Mouse (Mus musculus) kidney, adult 2 months (tissue): ENCODE measurements around the gene Fat2.

Experiments
- CTCF ChIP-seq: fragments of 200-500 bp; conservative IDR thresholded peaks from 2 replicates; pipeline ENCODE4 v1.5.1; 2011; ENCODE audit warnings: low read depth, mild to moderate bottlenecking, control low read depth, low read length, moderate library complexity, mixed read lengths; ENCODE audit not compliant: insufficient read depth, insufficient read length
- POLR2A ChIP-seq: fragments of 200-500 bp; IDR thresholded peaks from one replicate; pipeline ENCODE4 v1.6.1; 2011; ENCODE audit warnings: low read depth, low read length, control low read depth

DNA sequence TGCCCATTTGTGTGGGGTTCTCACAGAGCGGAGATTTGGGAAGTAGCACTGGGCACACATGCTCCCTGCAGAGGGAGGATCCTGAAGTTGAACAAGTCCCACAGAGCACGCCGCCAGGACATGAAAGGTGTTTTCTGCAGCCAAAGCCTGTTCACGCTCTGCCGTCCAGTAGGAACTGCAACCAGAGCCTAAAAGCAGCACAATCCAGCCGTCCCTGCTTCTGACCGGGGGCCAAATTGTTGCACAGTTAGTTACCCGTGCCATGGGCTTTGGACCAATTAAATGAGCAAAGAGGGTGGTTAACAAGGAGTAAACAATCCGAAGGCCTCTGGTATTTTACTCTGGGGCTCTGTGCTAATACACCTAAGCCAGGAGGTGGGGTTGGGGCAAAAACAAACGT lies 31.4 kb upstream of the Fat2 start:
- no peak for TF ChIP-seq CTCF
- TF ChIP-seq POLR2A = no peak
